Mouse (Mus musculus): Measurements from ENCODE around the gene Antxr2.

Gene Antxr2

GRCm38 (mm10) chr5:98030902-98031641, at the start of gene Antxr2:
Gene Antxr2, minus strand, starts transcription at chr5:98031043.
- DNase-seq: no peak

GRCm38 (mm10) chr5:98076612-98077011, 45.8 kb upstream of the Antxr2 start:
- no peak for DNase-seq

GRCm38 (mm10) chr5:98069191-98069590, 38.3 kb upstream of the Antxr2 start:
- DNase-seq: no peak

GRCm38 (mm10) chr5:98055275-98055674, 24.4 kb upstream of the Antxr2 start:
- no peak for DNase-seq

- no peak for DNase-seq
These were observed 24.0 kb upstream of the Antxr2 start for GRCm38 (mm10) chr5:98054834-98055233.

GRCm38 (mm10) chr5:98034928-98035327, 4.1 kb upstream of the Antxr2 start:
- no peak for DNase-seq

- DNase-seq: no peak
These were observed 3.4 kb upstream of the Antxr2 start for GRCm38 (mm10) chr5:98034207-98034606.

- no peak for DNase-seq
These were observed 2.1 kb upstream of the Antxr2 start for GRCm38 (mm10) chr5:98032803-98033420.

GRCm38 (mm10) chr5:98030091-98030901, 547 bp downstream of the Antxr2 start:
- DNase-seq: peak; percentile 84

- DNase-seq: no peak
These were observed 3.0 kb downstream of the Antxr2 start for GRCm38 (mm10) chr5:98027688-98028389.

- DNase-seq: no peak
These were observed 4.9 kb downstream of the Antxr2 start for GRCm38 (mm10) chr5:98025921-98026320.

- no peak for DNase-seq
These were observed 6.3 kb downstream of the Antxr2 start for GRCm38 (mm10) chr5:98024545-98024944.

- no peak for DNase-seq
These were observed 9.3 kb downstream of the Antxr2 start for GRCm38 (mm10) chr5:98021518-98021917.

- DNase-seq: no peak
These were observed 10.2 kb downstream of the Antxr2 start for GRCm38 (mm10) chr5:98020658-98021057.

GRCm38 (mm10) chr5:98019396-98019795, 11.4 kb downstream of the Antxr2 start:
- DNase-seq: no peak

GRCm38 (mm10) chr5:98018162-98018561, 12.7 kb downstream of the Antxr2 start:
- DNase-seq: no peak

- DNase-seq: no peak
These were observed 14.3 kb downstream of the Antxr2 start for GRCm38 (mm10) chr5:98016247-98017203.

- no peak for DNase-seq
These were observed 25.1 kb downstream of the Antxr2 start for GRCm38 (mm10) chr5:98005751-98006150.

GRCm38 (mm10) chr5:97999261-97999824, 31.5 kb downstream of the Antxr2 start:
- no peak for DNase-seq

GRCm38 (mm10) chr5:97996500-97997176, 34.2 kb downstream of the Antxr2 start:
- DNase-seq: no peak

- DNase-seq: no peak
These were observed 35.0 kb downstream of the Antxr2 start for GRCm38 (mm10) chr5:97995881-97996280.
